Mouse (Mus musculus) heart, embryonic 12.5 days (tissue): ENCODE results near the gene Rabep1. TPM values are rescaled to one million over a fixed set of nuclear protein-coding genes. Genes with fewer than 3 reads are reported as not detected.

Experiments used
- ATAC-seq: fragments of 200-750 bp; cut with Nextera tagmentation; 2 replicates; pipeline ENCODE4 v1.8.0; 2017; ENCODE audit warnings: moderate TSS enrichment, moderate library complexity; ENCODE audit not compliant: insufficient number of reproducible peaks, low FRiP score
- H3K27ac ChIP-seq: fragments of 300-500 bp; sonication (generic); 2 replicates; pipeline ENCODE4 v1.5.1; 2016; ENCODE audit warnings: mild to moderate bottlenecking, moderate library complexity; ENCODE audit not compliant: poor library complexity, severe bottlenecking
- H3K27me3 ChIP-seq: fragments of 300-500 bp; sonication (generic); replicated peaks from 2 replicates; pipeline ENCODE4 v1.6.1; 2016; ENCODE audit warnings: mild to moderate bottlenecking, moderate library complexity
- H3K36me3 ChIP-seq: fragments of 300-500 bp; sonication (generic); 2 replicates; pipeline ENCODE4 v1.6.1; 2016; ENCODE audit warnings: mild to moderate bottlenecking, moderate library complexity
- H3K4me1 ChIP-seq: fragments of 300-500 bp; sonication (generic); replicated peaks from 2 replicates; pipeline ENCODE4 v1.6.1; 2016; ENCODE audit warnings: mild to moderate bottlenecking
- H3K4me2 ChIP-seq: fragments of 300-500 bp; sonication (generic); 2 replicates; pipeline ENCODE4 v1.6.1; 2016; ENCODE audit warnings: mild to moderate bottlenecking, moderate library complexity
- H3K4me3 ChIP-seq: fragments of 300-500 bp; sonication (generic); 2 replicates; pipeline ENCODE4 v1.5.1; 2016; ENCODE audit warnings: mild to moderate bottlenecking
- H3K9ac ChIP-seq: fragments of 300-500 bp; sonication (generic); 2 replicates; pipeline ENCODE4 v1.6.1; 2016; ENCODE audit warnings: mild to moderate bottlenecking, moderate library complexity
- H3K9me3 ChIP-seq: fragments of 300-500 bp; sonication (generic); replicated peaks from 2 replicates; pipeline ENCODE4 v1.6.1; 2016; ENCODE audit warnings: mild to moderate bottlenecking, moderate library complexity
- WGBS: fragments of 180-500 bp; shearing (Covaris S2); methylation state at CpG from one replicate; pipeline ENCODE4 v1.1.7; 2016; 5-methylcytosine and 5-hydroxymethylcytosine counted together
- polyA plus RNA-seq: library from polyadenylated mRNA; unstranded; fragments of >200 nt; fragmentation: Nextera tagmentation; extraction: Ambion mirVana; gene quantifications from 2 replicates; pipeline ENCODE4 v1.2.1, GENCODE M21; 2016

The Rabep1 gene
- polyA plus RNA-seq, 1 experiment from 2014 or later: 35.1 TPM

DNA sequence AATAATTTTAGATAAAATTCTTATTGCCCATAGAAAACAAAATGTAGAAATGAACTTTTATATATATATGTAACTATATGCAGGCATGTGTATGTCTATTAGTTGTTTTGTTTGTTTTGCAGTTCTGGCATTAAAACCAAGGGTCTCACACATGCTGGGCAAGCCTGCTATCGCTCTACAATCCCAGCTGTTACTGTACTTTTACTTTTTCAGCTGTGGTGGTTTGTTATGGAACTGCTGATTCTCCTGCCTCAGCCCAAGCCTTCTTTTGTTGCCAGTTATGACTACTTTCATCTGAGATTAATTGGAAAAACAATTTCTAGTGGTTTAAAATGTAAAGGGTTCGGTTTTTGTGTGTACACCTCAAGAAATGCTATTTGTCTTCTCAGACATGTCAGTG is 20.6 kb downstream of the Rabep1 start:
- H3K9me3 ChIP-seq: no peaks in the 10 kb centered on the region
- no peak overlapping the region for H3K4me2 ChIP-seq
- H3K9ac ChIP-seq: no peak overlapping the region
- H3K4me3 ChIP-seq: no peak overlapping the region
- WGBS: 85% methylated on average over 2 of the region's 2 CpGs
- ATAC-seq: no peak
- H3K36me3 ChIP-seq: no peaks in the 10 kb centered on the region
- H3K4me1 ChIP-seq: peaks cover 7% of the 10 kb centered on the region
- no peak overlapping the region for H3K27ac ChIP-seq
- no peaks in the 10 kb centered on the region for H3K27me3 ChIP-seq

DNA sequence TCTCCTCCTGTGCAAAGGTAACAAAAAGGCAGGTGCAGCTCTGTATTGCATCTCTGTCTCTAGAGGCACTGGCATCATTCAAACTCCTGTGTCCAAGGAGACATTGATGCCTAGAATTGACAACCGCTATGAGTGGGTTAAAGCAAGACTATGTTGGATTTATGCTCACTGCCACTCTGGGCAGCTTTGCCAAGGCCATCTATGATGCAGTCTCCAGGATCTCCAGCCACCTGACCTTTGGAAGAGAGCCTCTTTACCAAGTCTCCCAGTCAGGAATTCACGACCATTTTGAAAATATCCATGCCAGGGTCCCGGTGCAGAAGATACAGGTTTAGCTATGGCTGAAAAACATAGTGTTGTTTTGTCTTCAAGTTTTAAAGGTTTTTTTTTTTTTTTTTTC is 24.7 kb downstream of the Rabep1 start:
- Histone ChIP-seq H3K27me3 (no peaks in the 10 kb centered on the region), H3K9ac (no peak overlapping the region), H3K4me2 (no peak overlapping the region), H3K4me3 (no peak overlapping the region), H3K9me3 (no peaks in the 10 kb centered on the region), H3K4me1 (peaks cover 19% of the 10 kb centered on the region), H3K36me3 (no peaks in the 10 kb centered on the region), H3K27ac (no peak overlapping the region)
- no peak for ATAC-seq
- WGBS: 84% methylated on average over 3 of the region's 3 CpGs

DNA sequence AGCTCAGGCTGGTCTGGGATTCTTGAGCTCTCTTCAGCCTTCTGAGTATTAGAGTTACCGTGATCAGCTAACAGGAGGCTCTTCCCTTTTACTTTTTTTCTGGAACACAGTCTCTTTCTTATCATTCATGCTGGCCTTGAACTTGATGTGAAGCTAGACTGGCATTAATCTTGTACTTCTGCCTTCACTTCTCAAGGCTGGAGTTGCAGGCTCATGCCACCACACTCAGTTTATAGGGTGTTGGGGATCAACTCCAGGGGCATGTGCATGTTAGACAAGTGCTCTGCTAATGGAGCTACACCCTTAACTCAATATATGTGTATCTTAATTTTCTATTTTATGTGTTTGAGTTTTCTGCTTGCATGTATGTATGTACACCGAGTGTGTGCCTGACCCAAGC is 25.2 kb downstream of the Rabep1 start:
- Histone ChIP-seq H3K9me3 (no peaks in the 10 kb centered on the region), H3K4me1 (peaks cover 19% of the 10 kb centered on the region), H3K27me3 (no peaks in the 10 kb centered on the region), H3K27ac (no peak overlapping the region), H3K4me2 (no peak overlapping the region), H3K4me3 (no peak overlapping the region), H3K9ac (no peak overlapping the region), H3K36me3 (no peaks in the 10 kb centered on the region)
- ATAC-seq: no peak
- WGBS: 82% methylated on average over 2 of the region's 2 CpGs

- Histone ChIP-seq H3K27me3 (no peaks in the 10 kb centered on the region), H3K36me3 (no peaks in the 10 kb centered on the region), H3K9me3 (no peaks in the 10 kb centered on the region), H3K4me2 (no peak overlapping the region), H3K27ac (no peak overlapping the region), H3K4me3 (no peak overlapping the region), H3K4me1 (peaks cover 19% of the 10 kb centered on the region), H3K9ac (no peak overlapping the region)
- no peak for ATAC-seq
- 94% methylated on average over 1 of the region's 1 CpGs for whole genome bisulfite sequencing
Observed at GRCm38 (mm10) chr11:70870407-70870806, 25.8 kb downstream of the Rabep1 start.

DNA sequence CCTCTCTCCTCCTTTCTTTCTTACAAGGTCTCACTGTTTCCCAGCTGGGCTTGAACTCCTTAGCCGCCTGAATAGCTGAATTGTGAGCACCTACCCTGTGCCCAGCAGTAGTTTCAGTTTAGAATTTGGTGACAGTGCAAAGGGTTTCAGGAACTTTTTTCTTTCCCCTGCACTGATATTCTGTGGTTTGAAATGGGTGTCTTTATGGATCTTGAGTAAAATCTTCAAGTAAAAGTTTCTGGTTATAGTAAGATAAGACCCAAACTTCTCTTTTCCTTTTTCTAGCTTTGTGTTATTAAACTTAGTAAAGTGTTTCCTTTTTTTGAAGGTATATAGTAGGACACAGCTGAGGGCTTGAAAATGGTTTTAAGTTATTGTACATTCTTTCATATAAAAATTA is 26.5 kb downstream of the Rabep1 start:
- Histone ChIP-seq H3K4me2 (no peak overlapping the region), H3K4me1 (peaks cover 19% of the 10 kb centered on the region), H3K9me3 (no peaks in the 10 kb centered on the region), H3K36me3 (no peaks in the 10 kb centered on the region), H3K27ac (no peak overlapping the region), H3K4me3 (no peak overlapping the region), H3K27me3 (no peaks in the 10 kb centered on the region), H3K9ac (no peak overlapping the region)
- ATAC-seq: no peak
- WGBS: 71% methylated on average over 1 of the region's 1 CpGs

DNA sequence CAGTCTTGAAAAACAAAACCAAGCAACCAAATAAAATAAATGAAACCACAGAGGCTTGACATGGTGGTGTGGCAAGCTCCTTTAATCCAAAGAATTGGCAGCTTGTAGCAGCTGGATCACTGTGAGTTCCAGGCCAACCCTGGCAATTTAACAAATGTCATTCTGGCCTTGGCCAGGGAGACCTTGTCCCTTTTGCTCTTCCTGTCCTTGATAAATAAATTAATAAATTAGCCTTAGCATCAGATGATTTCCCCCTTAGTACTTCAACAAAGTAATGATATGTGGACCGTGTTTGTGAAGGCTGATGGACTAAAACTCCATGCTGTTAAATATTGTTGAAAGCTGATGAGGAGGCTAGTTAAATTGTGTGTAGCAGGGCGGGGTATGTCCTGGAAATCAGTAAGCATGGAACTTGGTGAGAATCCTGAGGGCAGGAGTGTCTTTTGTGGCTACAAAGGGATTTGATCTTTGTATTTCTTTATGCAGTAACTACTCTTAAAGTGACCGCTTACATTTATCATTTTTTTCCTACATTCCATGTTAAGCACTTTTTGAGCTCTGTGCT is 27.3 kb downstream of the Rabep1 start:
- Histone ChIP-seq H3K4me2 (no peak overlapping the region), H3K27ac (no peak overlapping the region), H3K4me3 (no peak overlapping the region), H3K9me3 (no peaks in the 10 kb centered on the region), H3K4me1 (peaks cover 19% of the 10 kb centered on the region), H3K9ac (no peak overlapping the region), H3K27me3 (no peaks in the 10 kb centered on the region), H3K36me3 (peaks cover 3% of the 10 kb centered on the region; the same call in 1 of the 2 replicates)
- no peak for ATAC-seq
- 87% methylated on average over 3 of the region's 3 CpGs for WGBS

GRCm38 (mm10) chr11:70873846-70874613 is 29.5 kb downstream of the Rabep1 start:
- 80% methylated on average over 1 of the region's 1 CpGs for WGBS
- ATAC-seq: no peak

DNA sequence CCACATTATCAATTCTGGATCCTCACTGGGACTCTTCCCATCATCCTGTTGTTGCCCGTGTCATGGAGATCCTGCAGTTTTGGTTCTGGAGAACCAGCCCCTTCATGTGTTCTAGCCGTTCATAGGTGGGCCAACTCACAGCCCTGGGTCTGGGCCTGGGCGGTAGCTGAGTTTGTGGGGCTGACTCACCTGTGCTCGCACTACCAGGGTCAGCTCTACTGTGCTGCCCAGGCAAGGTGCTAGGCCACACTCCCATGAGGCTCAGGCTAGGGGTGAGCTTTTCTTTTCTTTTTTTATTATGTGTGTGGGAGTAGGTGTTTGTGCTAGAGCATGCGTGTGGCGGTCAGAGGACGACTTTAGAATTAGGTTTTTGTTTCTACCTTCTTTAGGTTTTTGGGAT is 33.1 kb downstream of the Rabep1 start:
- no peak overlapping the region for H3K27ac ChIP-seq
- H3K4me1 ChIP-seq: peaks cover 4% of the 10 kb centered on the region
- no peak overlapping the region for H3K9ac ChIP-seq
- H3K36me3 ChIP-seq: peaks cover 18% of the 10 kb centered on the region
- WGBS: 91% methylated on average over 7 of the region's 7 CpGs
- H3K4me3 ChIP-seq: no peak overlapping the region
- H3K27me3 ChIP-seq: no peaks in the 10 kb centered on the region
- H3K4me2 ChIP-seq: no peak overlapping the region
- H3K9me3 ChIP-seq: no peaks in the 10 kb centered on the region
- no peak for ATAC-seq

More at GRCm38 (mm10) chr11:70873846-70874613, 29.5 kb downstream of the Rabep1 start:
- no peaks in the 10 kb centered on the region for H3K27me3 ChIP-seq
- no peaks in the 10 kb centered on the region for H3K9me3 ChIP-seq
- H3K36me3 ChIP-seq: peaks cover 7% of the 10 kb centered on the region
- H3K4me1 ChIP-seq: peaks cover 16% of the 10 kb centered on the region
- H3K4me2 ChIP-seq: no peak overlapping the region
- H3K4me3 ChIP-seq: no peak overlapping the region
- H3K9ac ChIP-seq: no peak overlapping the region
- H3K27ac ChIP-seq: no peak overlapping the region

GRCm38 (mm10) chr11:70882905-70883430 is 38.4 kb downstream of the Rabep1 start:
- H3K4me1 ChIP-seq: no peaks in the 10 kb centered on the region
- no peak overlapping the region for H3K4me2 ChIP-seq
- no peaks in the 10 kb centered on the region for H3K9me3 ChIP-seq
- no peak overlapping the region for H3K4me3 ChIP-seq
- peaks cover 36% of the 10 kb centered on the region for H3K36me3 ChIP-seq
- no peak overlapping the region for H3K9ac ChIP-seq
- WGBS: 86% methylated on average over 3 of the region's 3 CpGs
- ATAC-seq: no peak
- H3K27me3 ChIP-seq: no peaks in the 10 kb centered on the region
- no peak overlapping the region for H3K27ac ChIP-seq

DNA sequence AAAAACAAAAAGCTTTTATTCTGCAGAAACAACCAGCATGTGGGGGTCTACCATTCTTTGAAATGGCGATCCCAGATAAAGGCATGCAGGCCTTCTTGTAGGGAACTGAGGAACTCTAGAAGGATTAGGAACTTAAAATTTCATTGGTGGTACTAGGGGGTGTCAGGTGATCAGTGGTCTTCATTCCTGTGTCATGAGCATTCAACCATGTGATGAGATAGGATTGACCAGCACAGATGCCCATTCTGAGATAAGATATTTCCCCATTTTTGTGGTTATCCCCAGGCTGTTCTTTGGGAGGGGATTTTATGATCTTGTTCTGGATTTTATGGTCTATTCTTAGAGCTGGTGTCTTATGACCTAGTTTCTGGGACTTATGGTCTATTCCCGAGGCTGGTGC is 46.1 kb downstream of the Rabep1 start:
- WGBS: 82% methylated on average over 2 of the region's 2 CpGs
- Histone ChIP-seq H3K9ac (no peak overlapping the region), H3K4me1 (no peaks in the 10 kb centered on the region), H3K4me2 (no peak overlapping the region), H3K27me3 (no peaks in the 10 kb centered on the region), H3K9me3 (no peaks in the 10 kb centered on the region), H3K36me3 (peaks cover 54% of the 10 kb centered on the region), H3K27ac (no peak overlapping the region), H3K4me3 (no peak overlapping the region)
- no peak for ATAC-seq

DNA sequence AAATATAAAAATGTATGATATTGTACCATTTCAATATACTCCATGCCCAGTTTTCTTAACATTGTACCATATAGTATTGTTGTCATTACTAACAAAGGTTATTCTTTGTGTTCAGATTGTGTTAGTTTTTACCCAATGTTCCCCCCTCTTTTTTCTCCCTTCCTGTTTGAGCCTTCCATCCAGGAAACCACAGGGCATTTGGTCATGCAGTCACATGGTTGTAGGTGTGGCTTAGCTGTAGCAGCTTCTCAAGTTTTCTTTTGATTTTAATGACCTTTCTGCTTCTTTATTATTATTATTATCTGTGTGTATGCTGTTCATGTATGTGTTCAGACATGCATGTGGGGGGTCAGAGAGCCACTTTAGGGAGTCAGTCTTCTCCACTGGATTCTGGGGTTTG is 47.0 kb downstream of the Rabep1 start:
- no peak for ATAC-seq
- H3K4me2 ChIP-seq: no peak overlapping the region
- H3K27ac ChIP-seq: no peak overlapping the region
- H3K9ac ChIP-seq: no peak overlapping the region
- no peak overlapping the region for H3K4me3 ChIP-seq
- H3K4me1 ChIP-seq: no peaks in the 10 kb centered on the region
- no peaks in the 10 kb centered on the region for H3K9me3 ChIP-seq
- no peaks in the 10 kb centered on the region for H3K27me3 ChIP-seq
- H3K36me3 ChIP-seq: peaks cover 54% of the 10 kb centered on the region
